Comparison of ENCODE assay signal across 26 mouse cellular contexts in genomic region chr16:9738679-9739078, GRCm38 (mm10).
"Had no signal": no experiment of that assay in that cellular context is flagged by ENCODE, and none has a peak within 500 bp of the region (broad histone marks: within the 10 kb centered on the region; RNA-seq: fewer than 3 reads in every experiment).

No protein-coding gene starts in this region.

- H3K27ac ChIP-seq: gastrocnemius, adult 2 months; heart, adult 2 months; heart, embryonic 13.5 days; heart, embryonic 15.5 days; hindbrain, embryonic 10.5 days; hindbrain, embryonic 12.5 days; hindbrain, embryonic 14.5 days; intestine, embryonic 15.5 days; kidney, postnatal 0 days; limb, embryonic 13.5 days; limb, embryonic 15.5 days; liver, embryonic 12.5 days; liver, embryonic 14.5 days had no signal

- H3K4me3 ChIP-seq: gastrocnemius, adult 2 months; heart, adult 2 months; heart, embryonic 13.5 days; heart, embryonic 15.5 days; hindbrain, embryonic 10.5 days; hindbrain, embryonic 12.5 days; intestine, embryonic 15.5 days; limb, embryonic 13.5 days; limb, embryonic 15.5 days; liver, embryonic 12.5 days had no signal

- H3K9ac ChIP-seq: heart, embryonic 13.5 days; heart, embryonic 15.5 days; hindbrain, embryonic 12.5 days; hindbrain, embryonic 14.5 days; intestine, embryonic 15.5 days; limb, embryonic 13.5 days; limb, embryonic 15.5 days; liver, embryonic 12.5 days; liver, embryonic 14.5 days had no signal

- ATAC-seq: inflammation-experienced regulatory T-cells, adult 6 months; intestine, embryonic 15.5 days; intestine, postnatal 0 days; liver, embryonic 12.5 days had no signal

- H3K4me2 ChIP-seq: heart, embryonic 11.5 days; heart, embryonic 13.5 days; heart, embryonic 15.5 days; hindbrain, embryonic 12.5 days; hindbrain, embryonic 14.5 days; intestine, embryonic 15.5 days; limb, embryonic 13.5 days; limb, embryonic 15.5 days; liver, embryonic 12.5 days had no signal

- H3K4me1 ChIP-seq: heart, embryonic 13.5 days; heart, embryonic 15.5 days; intestine, embryonic 15.5 days; limb, embryonic 13.5 days; limb, embryonic 15.5 days; liver, embryonic 12.5 days had no signal

- H3K9me3 ChIP-seq: heart, embryonic 13.5 days; heart, embryonic 15.5 days; hindbrain, embryonic 10.5 days; hindbrain, embryonic 12.5 days; intestine, embryonic 15.5 days; limb, embryonic 13.5 days; limb, embryonic 15.5 days had no signal

- H3K36me3 ChIP-seq: heart, embryonic 13.5 days; heart, embryonic 15.5 days; hindbrain, embryonic 10.5 days; hindbrain, embryonic 12.5 days; intestine, embryonic 15.5 days; limb, embryonic 13.5 days; limb, embryonic 15.5 days; liver, embryonic 12.5 days had no signal

- DNase-seq: gastrocnemius, adult 2 months; gastrocnemius, postnatal 10 days; gastrocnemius, postnatal 25 days; heart, adult 2 months; heart, postnatal 4 days; kidney, adult 18-20 months; kidney, adult 8-10 months; kidney, postnatal 14 days; kidney, postnatal 36 days; layer of hippocampus, adult 9-11 months; layer of hippocampus, postnatal 36 days; left cerebral cortex, postnatal 4 days had no signal

- H3K27me3 ChIP-seq: heart, embryonic 13.5 days; heart, embryonic 15.5 days; hindbrain, embryonic 12.5 days; intestine, embryonic 15.5 days; limb, embryonic 13.5 days; limb, embryonic 15.5 days; liver, embryonic 12.5 days had no signal
